Mouse (Mus musculus) activated CD4-positive, CD25-positive, alpha-beta regulatory T cell, adult 9 weeks (primary cell): ENCODE measurements around the gene Srgn. TPM values are rescaled to one million over a fixed set of nuclear protein-coding genes. Genes with fewer than 3 reads are reported as not detected.

ENCODE experiments used
- polyA plus RNA-seq: library from polyadenylated mRNA; unstranded; fragments of 100-300 nt; shearing (Covaris generic); gene quantifications from one replicate; pipeline ENCODE4 v1.2.1, GENCODE M21; 2017

Gene Srgn
- polyA plus RNA-seq, result 1,417 TPM

GRCm38 (mm10) chr10:62527351-62527750 lies at the start of gene Srgn:
Gene Srgn, minus strand, starts transcription at chr10:62527451.

DNA sequence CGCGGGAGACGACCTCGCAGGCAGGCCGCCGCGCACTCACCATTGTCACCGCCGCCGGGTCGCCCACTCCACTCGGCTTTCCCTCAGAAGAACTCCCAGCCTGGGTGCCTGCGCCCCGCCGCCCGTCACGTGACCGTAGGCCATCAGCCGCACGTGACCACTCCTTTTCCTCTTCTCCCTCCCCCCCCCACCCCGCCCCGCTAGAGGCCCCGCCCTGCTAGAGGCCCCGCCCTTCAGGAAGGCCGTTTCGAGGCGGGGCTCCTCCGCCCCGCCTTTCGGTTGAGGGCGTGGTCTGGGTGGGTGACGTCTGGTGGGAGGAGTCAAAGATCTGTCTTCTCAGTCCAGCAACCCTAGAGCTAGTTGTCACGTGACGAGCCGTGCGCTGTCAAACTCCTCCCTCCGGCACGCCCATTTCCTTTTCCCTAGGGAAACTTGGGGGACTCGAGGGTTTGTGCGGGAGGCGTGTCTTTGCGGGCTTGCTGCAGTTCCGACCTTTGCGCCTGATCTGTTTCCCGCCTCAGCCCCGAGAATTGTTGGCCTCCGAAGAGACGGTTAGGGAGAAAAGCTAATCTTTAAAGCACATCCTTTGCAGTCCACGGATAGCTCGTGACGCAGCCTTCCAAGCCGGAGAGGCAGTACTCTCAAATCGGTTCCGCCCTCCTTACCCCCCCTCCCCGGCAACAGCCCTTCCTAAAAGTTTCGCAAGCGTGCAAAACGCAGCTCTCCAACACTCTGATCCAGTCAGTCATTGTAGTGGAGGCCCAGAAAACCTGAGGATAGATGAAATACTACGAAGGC lies 40.4 kb downstream of the Srgn start, which contains the start of gene Vps26a:
Vps26a (minus strand) TSS at position 188 of the 798 bp plus-strand sequence.

GRCm38 (mm10) chr10:62449364-62450279 lies 77.6 kb downstream of the Srgn start, which contains the start of the genes 4930507D05Rik and Supv3l1:
Gene 4930507D05Rik, plus strand, starts transcription at chr10:62449489.
Gene Supv3l1, minus strand, starts transcription at chr10:62449738.

Other genes with a start within 250 kb of the Srgn start
- gene Hk1, start 147.5 kb downstream of the Srgn start, polyA plus RNA-seq, result 173 TPM
- gene Hkdc1, start 105.0 kb downstream of the Srgn start, polyA plus RNA-seq, result not detected
- not detected for gene 4930507D05Rik, start 78.0 kb downstream of the Srgn start, polyA plus RNA-seq
- 19.5 TPM for gene Supv3l1, start 77.7 kb downstream of the Srgn start, polyA plus RNA-seq
- 81.4 TPM for gene Vps26a, start 40.6 kb downstream of the Srgn start, polyA plus RNA-seq
- 6.0 TPM for gene Kif1bp, start 51.0 kb upstream of the Srgn start, polyA plus RNA-seq
- gene Ddx21, start 74.8 kb upstream of the Srgn start, polyA plus RNA-seq, result 55.3 TPM
- 142 TPM for gene Ddx50, start 123.8 kb upstream of the Srgn start, polyA plus RNA-seq
- 1.7 TPM for gene Stox1, start 198.7 kb upstream of the Srgn start, polyA plus RNA-seq